Mouse (Mus musculus) embryonic fibroblast, embryonic 13.5 days (primary cell): Measurements from ENCODE around the gene Cdca5. TPM values are rescaled to one million over a fixed set of nuclear protein-coding genes. Genes with fewer than 3 reads are reported as not detected.

Experiments
- H3K27ac ChIP-seq: 2 replicates; pipeline ENCODE4 v1.5.1; 2012; ENCODE audit warnings: low read length, control low read depth, inconsistent platforms; ENCODE audit not compliant: insufficient read depth
- H3K4me1 ChIP-seq: 2 replicates; pipeline ENCODE4 v1.6.1; 2011; ENCODE audit warnings: low read length; ENCODE audit not compliant: control insufficient read depth, insufficient read depth
- H3K4me3 ChIP-seq: 2 replicates; pipeline ENCODE4 v1.5.1; 2011; ENCODE audit warnings: mild to moderate bottlenecking, control low read depth, low read length; ENCODE audit not compliant: insufficient read depth
- CTCF ChIP-seq: IDR thresholded peaks from 2 replicates; pipeline ENCODE4 v1.5.1; 2011; ENCODE audit warnings: mild to moderate bottlenecking, control low read depth, low read length, moderate library complexity, borderline replicate concordance; ENCODE audit not compliant: insufficient read depth
- POLR2A ChIP-seq: IDR thresholded peaks from 2 replicates; pipeline ENCODE4 v1.6.1; 2011; ENCODE audit warnings: low read depth, mild to moderate bottlenecking, control low read depth, low read length, moderate library complexity
- polyA plus RNA-seq: library from polyadenylated mRNA; stranded (reverse); fragments of >200 nt; gene quantifications from 2 replicates; pipeline ENCODE4 v1.2.4, GENCODE M21; 2011; ENCODE audit warnings: low read depth; ENCODE audit not compliant: missing spikeins, insufficient read length

Cdca5 gene
- polyA plus RNA-seq, 1 experiment, result 12.9 TPM

GRCm38 (mm10) chr19:6061641-6062302 lies 23.0 kb upstream of the Cdca5 start:
- peak overlapping the region; percentile 60 for H3K4me3 ChIP-seq
- H3K4me1 ChIP-seq, result peaks cover 4% of the 10 kb centered on the region; the same call in 1 of the 2 replicates
- TF ChIP-seq POLR2A (peak; percentile 46; the same call in 1 of the 2 replicates), CTCF (no peak)
- peak overlapping the region; percentile 82 for H3K27ac ChIP-seq

- Histone ChIP-seq H3K27ac (no peak overlapping the region), H3K4me3 (peak overlapping the region; percentile 60), H3K4me1 (peaks cover 4% of the 10 kb centered on the region; the same call in 1 of the 2 replicates)
- TF ChIP-seq CTCF (no peak), POLR2A (0 out of 2 replicates have a peak, but pooled peaks have one; percentile 4)
Measured at GRCm38 (mm10) chr19:6062418-6062817, 22.4 kb upstream of the Cdca5 start.

- H3K4me1 ChIP-seq, result peaks cover 4% of the 10 kb centered on the region; the same call in 1 of the 2 replicates
Measured at GRCm38 (mm10) chr19:6063081-6063480, 21.7 kb upstream of the Cdca5 start.

GRCm38 (mm10) chr19:6066571-6066970 lies 18.2 kb upstream of the Cdca5 start:
- TF ChIP-seq POLR2A (no peak), CTCF (no peak)

More at GRCm38 (mm10) chr19:6063081-6063480, 21.7 kb upstream of the Cdca5 start:
- no peak overlapping the region for H3K4me3 ChIP-seq
- no peak for TF ChIP-seq CTCF
- no peak; the same call in 1 of the 2 replicates for TF ChIP-seq POLR2A
- H3K27ac ChIP-seq, result no peak overlapping the region

GRCm38 (mm10) chr19:6067011-6067723 lies 17.6 kb upstream of the Cdca5 start:
- peak overlapping the region; percentile 56 for H3K4me3 ChIP-seq
- H3K27ac ChIP-seq, result 0 out of 2 replicates have a peak overlapping the region, but pooled peaks have one; percentile 1

More at GRCm38 (mm10) chr19:6066571-6066970, 18.2 kb upstream of the Cdca5 start:
- Histone ChIP-seq H3K4me3 (peak overlapping the region; percentile 56), H3K27ac (no peak overlapping the region), H3K4me1 (no peaks in the 10 kb centered on the region)

GRCm38 (mm10) chr19:6067724-6068415 lies 16.9 kb upstream of the Cdca5 start, which contains the start of gene Tm7sf2:
TSS of gene Tm7sf2 (minus strand) at chr19:6068373.
- H3K4me3 ChIP-seq, result peak within 1 kb of the TSS; percentile 56
- 0 out of 2 replicates have a peak within 1 kb of the TSS, but pooled peaks have one; percentile 1 for H3K27ac ChIP-seq
- H3K4me1 ChIP-seq, result no peaks in the 10 kb centered on the region
- TF ChIP-seq CTCF (no peak), POLR2A (peak; percentile 70)

More at GRCm38 (mm10) chr19:6067011-6067723, 17.6 kb upstream of the Cdca5 start:
- TF ChIP-seq CTCF (peak; percentile 91), POLR2A (no peak)
- H3K4me1 ChIP-seq, result no peaks in the 10 kb centered on the region

- no peak overlapping the region for H3K27ac ChIP-seq
- H3K4me3 ChIP-seq, result no peak overlapping the region
- TF ChIP-seq CTCF (no peak), POLR2A (no peak)
- no peaks in the 10 kb centered on the region for H3K4me1 ChIP-seq
Measured at GRCm38 (mm10) chr19:6068951-6069350, 15.8 kb upstream of the Cdca5 start.

GRCm38 (mm10) chr19:6069851-6070250 lies 14.9 kb upstream of the Cdca5 start:
- no peak overlapping the region for H3K27ac ChIP-seq
- no peaks in the 10 kb centered on the region for H3K4me1 ChIP-seq
- no peak overlapping the region for H3K4me3 ChIP-seq
- no peak for TF ChIP-seq POLR2A
- TF ChIP-seq CTCF, result no peak

GRCm38 (mm10) chr19:6070571-6071250 lies 14.1 kb upstream of the Cdca5 start:
- TF ChIP-seq POLR2A, result no peak
- no peak for TF ChIP-seq CTCF
- no peaks in the 10 kb centered on the region for H3K4me1 ChIP-seq

More at GRCm38 (mm10) chr19:6070571-6071250, 14.1 kb upstream of the Cdca5 start:
- Histone ChIP-seq H3K27ac (no peak overlapping the region), H3K4me3 (no peak overlapping the region)
